Mouse (Mus musculus): ENCODE results near the gene Lgals1. TPM values are rescaled to one million over a fixed set of nuclear protein-coding genes. Genes with fewer than 3 reads are reported as not detected.

The Lgals1 gene
- polyA plus RNA-seq, 1 experiment from 2014 or later: 98.0 TPM

DNA sequence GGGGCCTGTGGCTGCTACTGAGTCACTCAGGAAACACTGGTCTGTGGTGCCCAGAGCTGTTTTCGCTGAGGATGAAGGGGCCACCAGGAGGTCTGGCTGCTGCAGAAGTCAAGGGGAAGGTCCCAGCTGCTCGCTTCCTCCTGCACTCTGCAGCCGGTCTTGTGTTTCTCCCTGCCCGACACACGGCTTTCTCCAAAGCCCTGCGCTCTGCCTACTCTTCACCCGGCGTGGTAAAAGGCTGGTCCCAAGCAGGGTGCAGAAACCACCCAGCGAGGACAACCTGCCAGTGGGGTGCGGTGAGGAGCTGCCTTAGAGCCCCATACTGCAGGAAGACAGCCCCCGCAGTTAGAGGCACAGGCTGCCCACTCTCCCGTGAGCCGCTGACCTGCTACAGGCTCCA, 31.8 kb upstream of the Lgals1 start:
- Histone ChIP-seq H3K27ac (ENCODE audit: low read depth, low read length) (no peak overlapping the region), H3K36me3 (ENCODE audit: control insufficient read depth, insufficient read depth, low read length) (peaks cover 50% of the 10 kb centered on the region), H3K4me2 (ENCODE audit: low read length) (no peak overlapping the region), H3K9ac (ENCODE audit: low read length) (no peak overlapping the region), H3K4me1 (ENCODE audit: control insufficient read depth, insufficient read depth, low read length) (no peaks in the 10 kb centered on the region), H3K4me3 (ENCODE audit: low read depth, low read length) (no peak overlapping the region), H3K27me3 (replicated peaks; ENCODE audit: control insufficient read depth, insufficient read depth, low read length) (no peaks in the 10 kb centered on the region), H3K9me3 (replicated peaks; ENCODE audit: control insufficient read depth, low read length) (no peaks in the 10 kb centered on the region)
- 86% methylated on average over 13 of the region's 13 CpGs for WGBS
- no peak for DNase-seq (ENCODE audit: low spot score)
- no peak for ATAC-seq

DNA sequence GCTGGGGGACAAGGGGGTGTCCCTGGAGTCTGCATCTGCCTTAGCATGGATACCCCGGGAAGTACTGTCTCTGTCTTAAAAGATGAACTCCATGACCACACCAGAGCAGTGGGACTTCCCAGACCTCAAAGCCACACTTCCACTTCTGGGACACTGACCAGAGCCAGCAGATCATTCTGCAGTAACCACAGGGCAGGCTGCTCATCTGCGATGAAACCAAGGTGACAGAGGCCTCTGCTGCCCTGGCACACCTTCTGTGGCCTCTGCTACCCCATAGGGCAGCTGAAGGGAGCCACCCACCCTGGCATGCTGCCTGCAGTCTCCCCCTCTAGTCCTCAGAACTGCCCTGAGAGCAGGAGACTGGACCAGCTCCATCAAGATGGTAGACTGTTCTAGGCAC, 30.8 kb upstream of the Lgals1 start:
- Histone ChIP-seq H3K27ac (ENCODE audit: low read depth, low read length) (no peak overlapping the region), H3K4me2 (ENCODE audit: low read length) (no peak overlapping the region), H3K9ac (ENCODE audit: low read length) (no peak overlapping the region), H3K27me3 (replicated peaks; ENCODE audit: control insufficient read depth, insufficient read depth, low read length) (0 out of 2 replicates have a peak, but pooled peaks cover under 1% of the 10 kb centered on the region), H3K36me3 (ENCODE audit: control insufficient read depth, insufficient read depth, low read length) (peaks cover 41% of the 10 kb centered on the region), H3K4me1 (ENCODE audit: control insufficient read depth, insufficient read depth, low read length) (peaks cover 4% of the 10 kb centered on the region; the same call in 1 of the 2 replicates), H3K9me3 (replicated peaks; ENCODE audit: control insufficient read depth, low read length) (no peaks in the 10 kb centered on the region), H3K4me3 (ENCODE audit: low read depth, low read length) (no peak overlapping the region)
- ATAC-seq (no peak), DNase-seq (ENCODE audit: low spot score) (no peak)
- WGBS: 97% methylated on average over 2 of the region's 2 CpGs

DNA sequence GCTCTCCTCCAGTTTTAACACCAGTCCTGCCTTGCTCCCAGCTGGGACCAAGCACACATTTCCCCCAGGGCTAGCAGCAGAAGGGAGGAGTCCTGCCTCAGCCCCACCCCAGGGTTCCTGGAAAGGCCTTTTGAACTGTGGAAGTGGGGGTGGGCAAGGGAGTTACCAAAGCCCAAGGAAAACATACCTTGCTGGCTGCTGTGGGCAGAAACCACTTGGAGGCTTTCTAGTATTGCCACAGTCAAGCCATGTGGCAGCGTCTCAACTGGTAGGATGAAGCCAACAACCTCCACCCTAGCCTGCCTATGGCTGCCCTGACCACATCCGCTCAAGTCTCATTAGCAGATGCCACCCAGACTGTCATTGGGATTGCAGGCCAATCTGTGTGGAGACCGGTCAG, 30.4 kb upstream of the Lgals1 start:
- Histone ChIP-seq H3K4me2 (ENCODE audit: low read length) (no peak overlapping the region), H3K4me3 (ENCODE audit: low read depth, low read length) (no peak overlapping the region), H3K27me3 (replicated peaks; ENCODE audit: control insufficient read depth, insufficient read depth, low read length) (0 out of 2 replicates have a peak, but pooled peaks cover 3% of the 10 kb centered on the region), H3K27ac (ENCODE audit: low read depth, low read length) (no peak overlapping the region), H3K9me3 (replicated peaks; ENCODE audit: control insufficient read depth, low read length) (no peaks in the 10 kb centered on the region), H3K9ac (ENCODE audit: low read length) (no peak overlapping the region), H3K4me1 (ENCODE audit: control insufficient read depth, insufficient read depth, low read length) (peaks cover 4% of the 10 kb centered on the region; the same call in 1 of the 2 replicates), H3K36me3 (ENCODE audit: control insufficient read depth, insufficient read depth, low read length) (peaks cover 37% of the 10 kb centered on the region)
- 96% methylated on average over 3 of the region's 3 CpGs for WGBS
- no peak for ATAC-seq
- DNase-seq (ENCODE audit: low spot score): no peak

DNA sequence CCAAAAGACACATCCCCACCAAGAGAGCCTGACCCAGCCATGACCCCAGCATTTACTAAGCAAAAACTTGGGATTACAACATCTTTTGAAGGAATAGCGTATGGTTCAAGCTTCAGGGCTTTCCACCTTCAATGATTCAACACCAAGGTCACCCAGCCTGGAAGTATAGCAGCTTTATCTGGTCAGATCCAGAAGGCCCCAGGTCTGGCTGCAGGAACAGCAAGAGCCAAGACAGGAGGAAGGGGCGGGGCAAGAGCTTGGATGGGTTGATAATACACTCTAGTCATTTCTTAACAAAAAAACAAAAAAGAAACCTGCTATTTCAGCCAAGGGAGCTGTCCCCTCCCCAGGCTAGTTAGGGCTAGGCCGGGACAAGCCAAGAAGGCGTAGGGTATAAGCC, 29.0 kb upstream of the Lgals1 start:
- 0 out of 2 replicates have a peak, but pooled peaks cover 3% of the 10 kb centered on the region for H3K27me3 ChIP-seq (replicated peaks; ENCODE audit: control insufficient read depth, insufficient read depth, low read length)
- peaks cover 4% of the 10 kb centered on the region; the same call in 1 of the 2 replicates for H3K4me1 ChIP-seq (ENCODE audit: control insufficient read depth, insufficient read depth, low read length)
- H3K36me3 ChIP-seq (ENCODE audit: control insufficient read depth, insufficient read depth, low read length): peaks cover 24% of the 10 kb centered on the region
- no peak for DNase-seq (ENCODE audit: low spot score)
- H3K9ac ChIP-seq (ENCODE audit: low read length): no peak overlapping the region
- H3K9me3 ChIP-seq (replicated peaks; ENCODE audit: control insufficient read depth, low read length): no peaks in the 10 kb centered on the region
- no peak overlapping the region for H3K4me3 ChIP-seq (ENCODE audit: low read depth, low read length)
- 86% methylated on average over 4 of the region's 4 CpGs for WGBS
- no peak overlapping the region for H3K4me2 ChIP-seq (ENCODE audit: low read length)
- no peak for ATAC-seq
- no peak overlapping the region for H3K27ac ChIP-seq (ENCODE audit: low read depth, low read length)

DNA sequence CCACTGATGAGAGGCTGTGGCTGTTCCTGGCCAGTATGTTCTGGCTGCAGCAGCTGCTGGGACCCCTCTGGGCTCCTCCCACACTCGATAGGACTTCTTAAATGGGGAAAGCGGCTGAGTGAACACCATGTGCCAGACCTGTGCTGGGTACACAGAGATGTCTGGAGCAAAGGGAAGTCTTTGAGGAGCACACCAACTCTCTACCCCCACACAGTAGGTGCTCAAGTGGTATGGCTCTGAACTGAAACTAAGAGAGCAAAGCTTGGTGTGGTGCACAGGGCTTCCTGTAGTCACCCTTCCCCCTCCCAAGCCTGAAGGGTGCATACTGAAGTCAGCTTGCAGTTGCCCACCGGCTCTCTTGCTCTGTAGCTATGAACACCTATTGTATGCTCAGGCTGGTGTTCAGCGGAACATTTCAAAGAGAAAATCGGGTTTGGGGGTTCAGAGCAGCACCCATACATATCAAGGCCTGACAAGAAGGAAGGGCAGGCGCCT, 28.0 kb upstream of the Lgals1 start:
- ATAC-seq (no peak), DNase-seq (ENCODE audit: low spot score) (no peak)
- WGBS: 58% methylated on average over 6 of the region's 6 CpGs
- Histone ChIP-seq H3K9ac (ENCODE audit: low read length) (no peak overlapping the region), H3K4me1 (ENCODE audit: control insufficient read depth, insufficient read depth, low read length) (peaks cover 4% of the 10 kb centered on the region; the same call in 1 of the 2 replicates), H3K9me3 (replicated peaks; ENCODE audit: control insufficient read depth, low read length) (no peaks in the 10 kb centered on the region), H3K4me2 (ENCODE audit: low read length) (no peak overlapping the region), H3K36me3 (ENCODE audit: control insufficient read depth, insufficient read depth, low read length) (peaks cover 15% of the 10 kb centered on the region), H3K27ac (ENCODE audit: low read depth, low read length) (no peak overlapping the region), H3K4me3 (ENCODE audit: low read depth, low read length) (no peak overlapping the region), H3K27me3 (replicated peaks; ENCODE audit: control insufficient read depth, insufficient read depth, low read length) (0 out of 2 replicates have a peak, but pooled peaks cover 3% of the 10 kb centered on the region)

DNA sequence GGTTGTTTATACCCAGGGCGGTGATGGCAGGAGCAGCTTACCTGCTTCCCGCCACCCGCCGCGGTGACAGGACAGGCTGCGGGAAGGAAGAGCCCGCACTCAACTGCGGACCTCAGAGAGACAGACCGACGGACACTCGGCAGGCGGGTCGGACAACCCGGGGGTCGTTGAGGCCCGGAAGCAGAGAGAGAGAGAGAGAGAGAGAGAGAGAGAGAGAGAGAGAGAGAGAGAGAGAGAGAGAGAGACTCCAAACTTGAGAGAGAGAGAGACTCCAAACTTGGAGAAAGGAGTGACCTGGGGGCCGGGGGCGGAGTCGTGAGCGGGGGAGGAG, 27.2 kb upstream of the Lgals1 start, which contains the start of gene Gm49510:
Gene Gm49510 (plus strand): TSS at position 259 of the 331 bp plus-strand sequence.
- Histone ChIP-seq H3K4me1 (ENCODE audit: control insufficient read depth, insufficient read depth, low read length) (peaks cover 4% of the 10 kb centered on the region; the same call in 1 of the 2 replicates), H3K4me2 (ENCODE audit: low read length) (peak within 1 kb of the TSS; percentile 88), H3K9ac (ENCODE audit: low read length) (peak within 1 kb of the TSS; percentile 69), H3K9me3 (replicated peaks; ENCODE audit: control insufficient read depth, low read length) (no peaks in the 10 kb centered on the region), H3K4me3 (ENCODE audit: low read depth, low read length) (peak within 1 kb of the TSS; percentile 46), H3K27me3 (replicated peaks; ENCODE audit: control insufficient read depth, insufficient read depth, low read length) (0 out of 2 replicates have a peak, but pooled peaks cover 3% of the 10 kb centered on the region), H3K27ac (ENCODE audit: low read depth, low read length) (peak within 1 kb of the TSS; percentile 17; the same call in 1 of the 2 replicates), H3K36me3 (ENCODE audit: control insufficient read depth, insufficient read depth, low read length) (peaks cover 9% of the 10 kb centered on the region; the same call in 1 of the 2 replicates)
- DNase-seq (ENCODE audit: low spot score): no peak
- ATAC-seq: no peak
- WGBS: 2% methylated on average over 17 of the region's 20 CpGs

DNA sequence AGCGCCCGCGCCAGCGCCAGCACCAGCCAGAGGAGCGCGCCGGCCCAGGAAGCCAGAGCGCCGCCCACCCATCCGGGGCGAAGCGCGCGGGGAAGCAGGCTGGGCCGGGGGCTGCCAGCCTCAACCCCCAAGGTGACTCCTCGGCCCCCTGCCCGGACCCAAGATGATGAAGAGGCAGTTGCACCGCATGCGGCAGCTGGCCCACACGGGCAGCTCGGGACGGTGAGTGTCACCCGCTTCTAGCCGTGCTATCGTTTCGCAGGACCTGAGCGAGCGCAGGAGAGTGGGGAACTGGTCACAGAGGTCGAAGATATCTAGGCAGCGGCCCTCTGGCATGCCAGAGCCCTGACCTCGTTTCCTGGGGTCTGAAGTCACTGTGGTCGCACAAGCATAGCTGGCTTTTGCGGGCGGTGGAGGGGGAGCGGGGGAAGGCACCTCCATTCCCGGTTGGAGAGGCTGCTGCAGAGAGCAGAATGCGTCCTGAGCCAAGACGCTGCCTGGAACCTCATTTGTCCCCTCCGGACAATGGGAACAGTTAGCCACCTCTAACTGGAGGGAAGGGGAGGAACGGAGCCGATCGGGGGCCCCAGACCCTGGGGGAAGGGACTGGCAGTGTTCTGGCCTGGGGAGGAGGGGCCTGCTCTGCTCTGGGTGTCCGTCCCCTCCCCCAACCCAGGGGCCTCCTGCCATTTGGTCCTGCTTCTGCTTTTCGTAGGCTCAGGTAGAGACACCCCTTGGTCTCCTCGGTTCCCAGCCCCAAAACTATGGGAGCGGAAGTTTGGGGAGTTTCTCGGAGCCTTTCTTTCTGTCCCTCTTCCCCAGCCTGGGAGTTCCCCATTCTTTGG, 26.6 kb upstream of the Lgals1 start, which contains the start of gene Sh3bp1:
Gene Sh3bp1 (plus strand): TSS at position 29 of the 845 bp plus-strand sequence.
- ATAC-seq: peak; percentile 50; the same call in 1 of the 2 replicates
- peak within 1 kb of the TSS; percentile 17; the same call in 1 of the 2 replicates for H3K27ac ChIP-seq (ENCODE audit: low read depth, low read length)

DNA sequence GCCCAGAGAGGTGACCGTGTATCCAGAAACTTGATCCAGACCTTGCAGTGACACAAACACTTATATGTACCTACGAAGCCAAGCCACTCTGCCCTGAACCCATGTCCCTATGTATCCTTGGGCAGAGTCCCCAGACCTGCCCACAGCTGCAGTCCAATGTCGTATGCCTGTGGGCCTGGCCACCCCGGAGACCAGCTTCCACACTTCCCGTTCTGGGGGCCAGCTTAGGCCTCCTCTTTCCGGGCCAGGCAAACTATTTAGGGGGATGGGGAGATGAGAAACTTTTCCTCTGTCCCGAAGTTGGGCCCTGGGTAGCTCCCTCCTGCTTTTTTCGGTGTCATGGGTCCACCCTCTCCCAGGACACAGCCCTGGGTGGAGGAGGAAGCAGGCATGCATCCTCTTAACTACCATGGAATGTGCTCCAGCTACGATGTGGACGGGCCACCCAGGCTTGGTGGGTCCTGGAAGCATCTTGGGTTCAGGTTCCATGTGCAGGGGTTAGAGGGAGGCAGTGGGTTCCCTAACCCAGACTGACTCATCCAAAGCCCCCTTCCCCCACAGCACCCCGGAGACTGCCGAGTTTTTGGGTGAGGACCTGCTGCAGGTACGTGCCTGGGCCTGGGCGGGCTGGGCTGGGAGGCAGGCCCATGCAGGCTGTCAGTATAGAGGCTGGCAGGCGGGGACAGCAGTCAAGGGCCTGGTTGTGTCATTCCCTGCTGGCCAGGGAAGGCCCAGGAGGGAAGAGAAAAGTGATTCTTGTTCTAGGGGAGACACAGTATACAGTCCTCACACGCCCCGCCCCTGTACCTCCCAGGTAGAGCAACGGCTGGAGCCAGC, 25.7 kb upstream of the Lgals1 start:
- WGBS: 22% methylated on average over 18 of the region's 18 CpGs
- Histone ChIP-seq H3K36me3 (ENCODE audit: control insufficient read depth, insufficient read depth, low read length) (no peaks in the 10 kb centered on the region), H3K4me1 (ENCODE audit: control insufficient read depth, insufficient read depth, low read length) (peaks cover 4% of the 10 kb centered on the region; the same call in 1 of the 2 replicates), H3K4me3 (ENCODE audit: low read depth, low read length) (peak overlapping the region; percentile 46), H3K4me2 (ENCODE audit: low read length) (peak overlapping the region; percentile 88), H3K27ac (ENCODE audit: low read depth, low read length) (no peak overlapping the region), H3K27me3 (replicated peaks; ENCODE audit: control insufficient read depth, insufficient read depth, low read length) (0 out of 2 replicates have a peak, but pooled peaks cover 3% of the 10 kb centered on the region), H3K9ac (ENCODE audit: low read length) (peak overlapping the region; percentile 69), H3K9me3 (replicated peaks; ENCODE audit: control insufficient read depth, low read length) (no peaks in the 10 kb centered on the region)
- DNase-seq (ENCODE audit: low spot score) (no peak), ATAC-seq (no peak)

More for the DNA sequence above, 26.6 kb upstream of the Lgals1 start, which contains the start of gene Sh3bp1:
- peak; percentile 50 for DNase-seq (ENCODE audit: low spot score)
- Histone ChIP-seq H3K9me3 (replicated peaks; ENCODE audit: control insufficient read depth, low read length) (no peaks in the 10 kb centered on the region), H3K4me2 (ENCODE audit: low read length) (peak within 1 kb of the TSS; percentile 88), H3K27me3 (replicated peaks; ENCODE audit: control insufficient read depth, insufficient read depth, low read length) (0 out of 2 replicates have a peak, but pooled peaks cover 3% of the 10 kb centered on the region), H3K4me3 (ENCODE audit: low read depth, low read length) (peak within 1 kb of the TSS; percentile 46), H3K36me3 (ENCODE audit: control insufficient read depth, insufficient read depth, low read length) (peaks cover 4% of the 10 kb centered on the region; the same call in 1 of the 2 replicates), H3K4me1 (ENCODE audit: control insufficient read depth, insufficient read depth, low read length) (peaks cover 4% of the 10 kb centered on the region; the same call in 1 of the 2 replicates), H3K9ac (ENCODE audit: low read length) (peak within 1 kb of the TSS; percentile 69)
- 2% methylated on average over 47 of the region's 47 CpGs for WGBS
